Comparison of ENCODE assay signal across 8 mouse cellular contexts in genomic region chr1:162184003-162184748, GRCm38 (mm10).
DNase-seq lines count a peak whose midpoint lies in the region; ATAC-seq lines count a peak whose summit lies in the region.

No protein-coding gene starts in this region.

- H3K9me3 ChIP-seq in hindbrain, embryonic 15.5 days = no peaks in the 10 kb centered on the region
- no peaks in the 10 kb centered on the region for H3K9me3 ChIP-seq in midbrain, embryonic 10.5 days (replicated peaks)

- no peak overlapping the region for H3K4me3 ChIP-seq in hindbrain, embryonic 15.5 days
- H3K4me3 ChIP-seq in midbrain, embryonic 10.5 days = no peak overlapping the region

- no peaks in the 10 kb centered on the region for H3K27me3 ChIP-seq in hindbrain, embryonic 15.5 days
- no peaks in the 10 kb centered on the region for H3K27me3 ChIP-seq in midbrain, embryonic 10.5 days (ENCODE audit: low read depth, poor library complexity, severe bottlenecking)

- 43% methylated on average over 14 of the region's 14 CpGs for WGBS in hindbrain, embryonic 15.5 days
- 59% methylated on average over 14 of the region's 14 CpGs for WGBS in midbrain, embryonic 10.5 days

- H3K36me3 ChIP-seq in hindbrain, embryonic 15.5 days = no peaks in the 10 kb centered on the region
- no peaks in the 10 kb centered on the region for H3K36me3 ChIP-seq in midbrain, embryonic 10.5 days

- ATAC-seq in hindbrain, embryonic 15.5 days (ENCODE audit: low FRiP score, low read depth) = peak; percentile 55; the same call in 1 of the 2 replicates

- H3K27ac ChIP-seq in hindbrain, embryonic 15.5 days (replicated peaks) = peak overlapping the region; percentile 57
- H3K27ac ChIP-seq in midbrain, embryonic 10.5 days (replicated peaks) = peak overlapping the region; percentile 74

- no peak overlapping the region for H3K9ac ChIP-seq in hindbrain, embryonic 15.5 days

- intact Hi-C loops in gastrocnemius, postnatal 14 days (cut with DNase I; ENCODE audit: low total_unique reads) = no loop called here

- H3K4me2 ChIP-seq in hindbrain, embryonic 15.5 days = no peak overlapping the region

- H3K4me1 ChIP-seq in hindbrain, embryonic 15.5 days (replicated peaks) = peaks cover 30% of the 10 kb centered on the region
- H3K4me1 ChIP-seq in midbrain, embryonic 10.5 days = peaks cover 25% of the 10 kb centered on the region

- peak; percentile 52 for DNase-seq in adrenal gland, postnatal 14 days
- DNase-seq in adrenal gland, adult 18-20 months (ENCODE audit: low spot score in 2 of 2) = no peak
- DNase-seq in cerebellum, adult 11-12 months = peak; percentile 73
- peak; percentile 77 for DNase-seq in gastrocnemius, postnatal 14 days
- no peak for DNase-seq in midbrain, embryonic 10.5 days (ENCODE audit: low spot score)
- DNase-seq in spleen, postnatal 14 days (ENCODE audit: low spot score in 2 of 2) = no peak
- no peak for DNase-seq in urinary bladder, adult 2 months (ENCODE audit: low spot score)

Comparison
In these comparisons a context has a peak if more than half of its experiments do, and no peak if none do; other contexts are left out.
1. DNase-seq: peak in adrenal gland, postnatal 14 days (single experiment), cerebellum, adult 11-12 months (single experiment) and gastrocnemius, postnatal 14 days (single experiment); none in adrenal gland, adult 18-20 months (0 of 2), midbrain, embryonic 10.5 days (single experiment), spleen, postnatal 14 days (0 of 2) and urinary bladder, adult 2 months (single experiment).